Mouse (Mus musculus) liver, embryonic 16.5 days (tissue): ENCODE results near the gene Erbb2. TPM values are rescaled to one million over a fixed set of nuclear protein-coding genes. Genes with fewer than 3 reads are reported as not detected.
A peak's percentile ranks its signal among the peaks of the same experiment; 100 is the strongest.

Experiments used
- ATAC-seq: fragments of 200-750 bp; cut with Nextera tagmentation; 2 replicates; pipeline ENCODE4 v1.8.0; 2017; ENCODE audit warnings: low read depth, mild to moderate bottlenecking, moderate number of reproducible peaks, moderate library complexity
- H3K27ac ChIP-seq: fragments of 300-500 bp; sonication (generic); 2 replicates; pipeline ENCODE4 v1.5.1; 2014; ENCODE audit warnings: mild to moderate bottlenecking, low read length
- H3K27me3 ChIP-seq: fragments of 300-500 bp; sonication (generic); 2 replicates; pipeline ENCODE4 v1.6.1; 2014; ENCODE audit warnings: low read depth, low read length, mixed read lengths; ENCODE audit not compliant: control insufficient read depth, insufficient read depth
- H3K36me3 ChIP-seq: fragments of 300-500 bp; sonication (generic); 2 replicates; pipeline ENCODE4 v1.6.1; 2014; ENCODE audit warnings: mild to moderate bottlenecking; ENCODE audit not compliant: control insufficient read depth, insufficient read depth
- H3K4me1 ChIP-seq: fragments of 300-500 bp; sonication (generic); 2 replicates; pipeline ENCODE4 v1.6.1; 2014; ENCODE audit warnings: low read depth, low read length, mixed read lengths; ENCODE audit not compliant: control insufficient read depth
- H3K4me2 ChIP-seq: fragments of 300-500 bp; sonication (generic); 2 replicates; pipeline ENCODE4 v1.6.1; 2014; ENCODE audit warnings: low read depth, low read length, mixed read lengths
- H3K4me3 ChIP-seq: fragments of 300-500 bp; sonication (generic); 2 replicates; pipeline ENCODE4 v1.5.1; 2014; ENCODE audit warnings: low read depth, mild to moderate bottlenecking, low read length
- H3K9ac ChIP-seq: fragments of 300-500 bp; sonication (generic); 2 replicates; pipeline ENCODE4 v1.6.1; 2014; ENCODE audit warnings: low read depth, low read length
- H3K9me3 ChIP-seq: fragments of 300-500 bp; sonication (generic); replicated peaks from 2 replicates; pipeline ENCODE4 v1.6.1; 2016; ENCODE audit warnings: low read length; ENCODE audit not compliant: control insufficient read depth
- WGBS: fragments of 180-500 bp; shearing (Covaris S2); extraction: QIAGEN DNeasy Blood & Tissue Kit; methylation state at CpG from one replicate; pipeline ENCODE4 v1.1.7; 2014; ENCODE audit not compliant: insufficient replicate concordance; 5-methylcytosine and 5-hydroxymethylcytosine counted together
- polyA plus RNA-seq: library from polyadenylated mRNA; unstranded; fragments of >200 nt; fragmentation: Nextera tagmentation; extraction: Ambion mirVana; gene quantifications from 2 replicates; pipeline ENCODE4 v1.2.1, GENCODE M21; 2015

Erbb2 gene
- polyA plus RNA-seq, 1 experiment from 2014 or later, result 2.1 TPM

DNA sequence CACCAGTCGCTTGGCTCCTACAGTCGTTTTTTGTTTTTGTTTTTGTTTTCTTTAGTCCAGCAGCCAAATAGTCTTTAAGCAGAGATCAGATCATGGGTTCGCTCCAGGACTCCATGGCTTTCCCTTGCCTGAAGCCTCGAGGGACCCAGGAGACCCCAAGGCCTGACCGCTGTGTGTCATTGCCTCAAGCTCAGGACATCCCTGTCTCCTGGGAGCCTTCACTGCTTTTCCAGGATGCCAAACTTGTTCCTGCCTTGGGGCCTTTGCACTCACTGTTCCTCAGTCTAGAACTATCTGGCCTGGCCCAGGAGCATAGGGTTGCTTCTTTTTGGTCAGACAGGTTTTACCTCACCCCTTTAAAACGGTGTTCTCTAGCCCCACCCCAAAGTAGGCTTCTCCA, 5.6 kb upstream of the Erbb2 start:
- Histone ChIP-seq H3K4me3 (no peak overlapping the region), H3K4me2 (no peak overlapping the region), H3K9me3 (no peaks in the 10 kb centered on the region), H3K27ac (no peak overlapping the region), H3K4me1 (no peaks in the 10 kb centered on the region), H3K9ac (no peak overlapping the region), H3K27me3 (peaks cover 18% of the 10 kb centered on the region), H3K36me3 (no peaks in the 10 kb centered on the region)
- WGBS, result 63% methylated on average over 6 of the region's 6 CpGs
- ATAC-seq, result no peak

GRCm38 (mm10) chr11:98408872-98409271, 3.4 kb upstream of the Erbb2 start:
- peaks cover 40% of the 10 kb centered on the region for H3K27me3 ChIP-seq
- ATAC-seq, result no peak
- no peak overlapping the region for H3K27ac ChIP-seq
- WGBS, result 44% methylated on average over 8 of the region's 8 CpGs
- no peak overlapping the region for H3K9ac ChIP-seq
- H3K9me3 ChIP-seq, result no peaks in the 10 kb centered on the region
- H3K4me2 ChIP-seq, result no peak overlapping the region
- H3K4me1 ChIP-seq, result no peaks in the 10 kb centered on the region; the same call in 1 of the 2 replicates
- H3K36me3 ChIP-seq, result no peaks in the 10 kb centered on the region
- no peak overlapping the region for H3K4me3 ChIP-seq

GRCm38 (mm10) chr11:98409341-98409822, 2.9 kb upstream of the Erbb2 start:
- H3K36me3 ChIP-seq, result no peaks in the 10 kb centered on the region
- no peak overlapping the region for H3K9ac ChIP-seq
- H3K9me3 ChIP-seq, result no peaks in the 10 kb centered on the region
- WGBS, result 4% methylated on average over 9 of the region's 10 CpGs
- no peak overlapping the region for H3K4me3 ChIP-seq
- H3K27me3 ChIP-seq, result peaks cover 45% of the 10 kb centered on the region
- H3K27ac ChIP-seq, result no peak overlapping the region
- H3K4me1 ChIP-seq, result no peaks in the 10 kb centered on the region; the same call in 1 of the 2 replicates
- H3K4me2 ChIP-seq, result no peak overlapping the region
- ATAC-seq, result no peak

- WGBS, result under 1% methylated on average over 40 of the region's 40 CpGs
- Histone ChIP-seq H3K4me3 (peak overlapping the region; percentile 55), H3K9ac (no peak overlapping the region), H3K36me3 (no peaks in the 10 kb centered on the region), H3K27me3 (peaks cover 50% of the 10 kb centered on the region), H3K9me3 (no peaks in the 10 kb centered on the region), H3K4me2 (peak overlapping the region; percentile 53), H3K4me1 (no peaks in the 10 kb centered on the region; the same call in 1 of the 2 replicates), H3K27ac (0 out of 2 replicates have a peak overlapping the region, but pooled peaks have one; percentile 1)
- ATAC-seq, result no peak
Observed at GRCm38 (mm10) chr11:98412797-98413301, 579 bp downstream of the Erbb2 start.

DNA sequence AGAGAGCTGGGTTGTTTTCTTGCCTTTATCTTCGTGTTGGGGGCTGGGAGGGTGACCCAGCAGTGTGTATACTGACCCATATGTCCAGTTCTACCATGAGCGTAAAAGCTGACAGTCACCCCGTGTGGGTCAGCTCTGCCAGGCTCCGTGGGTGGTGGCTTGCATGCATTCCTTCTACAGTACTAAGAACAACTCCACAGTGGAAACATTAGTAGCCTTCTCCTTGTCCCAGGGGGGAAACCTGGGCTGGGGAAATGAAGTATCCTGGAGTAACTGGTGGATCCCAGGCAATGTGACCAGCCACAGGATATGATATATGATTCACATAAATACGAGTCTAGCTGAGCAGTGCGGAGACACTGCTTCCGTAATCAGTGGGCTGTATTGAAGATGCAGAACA, 1.5 kb downstream of the Erbb2 start:
- WGBS, result 27% methylated on average over 7 of the region's 7 CpGs
- Histone ChIP-seq H3K36me3 (no peaks in the 10 kb centered on the region), H3K4me3 (no peak overlapping the region), H3K9ac (no peak overlapping the region), H3K4me2 (no peak overlapping the region), H3K4me1 (no peaks in the 10 kb centered on the region; the same call in 1 of the 2 replicates), H3K9me3 (no peaks in the 10 kb centered on the region), H3K27me3 (peaks cover 50% of the 10 kb centered on the region), H3K27ac (no peak overlapping the region)
- no peak for ATAC-seq

DNA sequence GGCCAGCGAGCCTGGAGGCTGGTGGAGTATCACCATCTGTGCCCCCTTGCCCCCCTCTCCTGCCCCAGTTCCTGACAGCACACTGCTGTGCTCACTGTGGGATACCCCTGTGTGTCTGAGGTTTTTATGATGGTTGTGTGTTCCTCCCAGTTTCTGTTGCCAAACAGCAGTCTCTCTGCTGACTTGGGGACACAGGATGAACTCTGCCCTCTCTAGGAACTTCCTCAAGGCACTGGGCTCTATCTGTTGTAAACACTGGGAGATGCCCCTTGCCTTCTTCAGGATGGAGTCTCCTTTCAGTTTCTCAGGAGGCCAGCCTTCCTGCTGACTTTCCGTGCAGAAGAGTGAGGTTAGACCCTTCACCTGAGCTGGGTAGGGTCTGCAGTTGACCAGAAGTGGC, 1.9 kb downstream of the Erbb2 start:
- 38% methylated on average over 2 of the region's 2 CpGs for WGBS
- Histone ChIP-seq H3K27ac (no peak overlapping the region), H3K9me3 (no peaks in the 10 kb centered on the region), H3K4me1 (no peaks in the 10 kb centered on the region; the same call in 1 of the 2 replicates), H3K4me2 (no peak overlapping the region), H3K36me3 (no peaks in the 10 kb centered on the region), H3K4me3 (no peak overlapping the region), H3K9ac (no peak overlapping the region), H3K27me3 (peaks cover 50% of the 10 kb centered on the region)
- no peak for ATAC-seq

- H3K9ac ChIP-seq, result no peak overlapping the region
- 42% methylated on average over 1 of the region's 1 CpGs for WGBS
- no peaks in the 10 kb centered on the region for H3K36me3 ChIP-seq
- no peak overlapping the region for H3K27ac ChIP-seq
- H3K4me2 ChIP-seq, result no peak overlapping the region
- no peaks in the 10 kb centered on the region for H3K9me3 ChIP-seq
- no peak overlapping the region for H3K4me3 ChIP-seq
- H3K4me1 ChIP-seq, result no peaks in the 10 kb centered on the region; the same call in 1 of the 2 replicates
- ATAC-seq, result no peak
- H3K27me3 ChIP-seq, result peaks cover 28% of the 10 kb centered on the region
Observed at GRCm38 (mm10) chr11:98417074-98417473, 4.8 kb downstream of the Erbb2 start.

DNA sequence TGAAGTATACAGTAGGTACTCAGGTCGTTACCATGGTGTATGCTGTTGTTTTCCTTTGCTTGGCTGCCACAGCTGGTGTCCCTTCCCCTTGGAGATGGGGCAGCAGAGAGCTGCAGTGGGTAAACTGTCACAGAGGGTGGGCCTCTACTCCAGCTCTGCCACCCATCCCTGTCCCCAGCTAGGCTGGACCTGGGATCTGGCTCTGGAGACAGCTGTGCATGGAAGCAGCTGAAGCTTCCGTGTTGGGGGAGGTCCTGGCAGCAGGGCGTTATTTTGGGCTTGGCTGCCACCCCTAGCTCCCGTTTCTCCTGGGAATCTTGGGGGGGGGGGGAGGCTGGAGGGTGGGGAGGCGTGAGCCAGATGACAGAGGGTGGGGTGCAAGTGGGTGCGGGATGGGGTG, 6.0 kb downstream of the Erbb2 start:
- H3K4me2 ChIP-seq, result no peak overlapping the region
- H3K27me3 ChIP-seq, result peaks cover 16% of the 10 kb centered on the region
- H3K36me3 ChIP-seq, result no peaks in the 10 kb centered on the region
- 44% methylated on average over 6 of the region's 6 CpGs for WGBS
- no peak overlapping the region for H3K27ac ChIP-seq
- no peak overlapping the region for H3K4me3 ChIP-seq
- no peak for ATAC-seq
- no peak overlapping the region for H3K9ac ChIP-seq
- no peaks in the 10 kb centered on the region for H3K4me1 ChIP-seq
- no peaks in the 10 kb centered on the region for H3K9me3 ChIP-seq

DNA sequence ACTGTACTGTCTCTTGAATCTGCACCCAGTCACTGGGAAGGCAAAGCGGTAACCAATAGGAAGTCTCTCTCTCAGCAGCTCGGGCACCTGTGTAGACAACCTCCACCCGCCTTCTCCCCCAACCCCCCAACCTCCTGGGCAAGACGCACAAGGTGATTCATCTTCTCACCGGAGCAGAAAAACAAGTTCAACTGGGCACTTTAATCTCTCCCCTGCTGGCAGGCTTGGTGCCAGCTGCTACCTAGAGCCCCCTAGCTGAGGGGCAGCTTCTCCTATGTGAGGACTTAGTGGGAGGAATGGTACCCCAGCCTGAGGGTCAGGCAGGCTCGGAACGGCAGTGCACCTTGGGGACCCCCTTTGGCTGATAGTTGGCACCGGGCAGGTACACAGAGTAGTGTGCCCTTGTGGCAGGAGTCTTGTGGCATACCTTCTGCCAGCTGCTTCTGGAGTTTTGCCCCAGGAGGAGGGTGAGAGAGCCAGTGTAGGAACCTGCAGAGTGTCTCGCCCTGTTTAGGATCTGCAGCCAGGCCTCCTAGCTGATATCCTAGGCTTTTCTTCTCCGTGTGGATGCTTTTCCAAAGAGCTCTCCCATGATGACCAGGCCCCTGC, 6.8 kb downstream of the Erbb2 start:
- 68% methylated on average over 10 of the region's 10 CpGs for WGBS
- H3K27ac ChIP-seq, result no peak overlapping the region

More for the DNA sequence above, 6.8 kb downstream of the Erbb2 start:
- Histone ChIP-seq H3K4me3 (no peak overlapping the region), H3K27me3 (peaks cover 8% of the 10 kb centered on the region), H3K9ac (no peak overlapping the region), H3K36me3 (no peaks in the 10 kb centered on the region), H3K9me3 (no peaks in the 10 kb centered on the region), H3K4me1 (no peaks in the 10 kb centered on the region), H3K4me2 (no peak overlapping the region)
- no peak for ATAC-seq
